Mouse (Mus musculus): ENCODE data around the gene Scaf1.

DNA sequence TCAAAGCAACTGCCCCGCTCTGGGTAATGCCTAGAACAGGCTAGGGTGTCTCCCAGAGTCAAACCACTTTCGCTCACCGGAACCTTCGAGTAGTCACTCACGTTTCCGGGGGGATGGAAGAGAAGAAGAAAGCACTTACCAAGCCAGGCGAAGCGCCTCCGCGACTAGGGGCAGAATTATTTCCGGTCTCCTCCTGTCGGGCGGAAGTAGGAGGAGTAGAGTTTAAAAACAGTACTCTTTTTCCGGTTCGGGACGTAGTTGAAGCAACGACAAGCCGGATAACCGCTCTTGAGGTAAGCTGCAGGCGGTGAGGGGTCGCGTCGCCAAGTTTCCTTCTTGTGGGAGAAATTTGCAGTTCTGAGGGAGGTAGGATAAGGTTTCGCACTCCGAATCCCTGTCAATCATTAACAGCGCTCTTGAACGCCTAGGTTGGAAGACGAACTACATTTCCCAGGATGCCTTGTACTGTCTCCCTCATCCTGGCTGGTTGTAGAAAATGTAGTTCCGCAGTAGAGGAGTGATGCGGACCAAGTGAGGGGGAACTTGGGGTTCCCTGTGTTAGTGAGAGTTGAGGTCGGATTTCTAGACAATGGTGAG is 46.2 kb upstream of the Scaf1 start, which contains the start of the genes Nosip and Prrg2:
- no peak; the same call in 1 of the 2 replicates for TF ChIP-seq CTCF (IDR thresholded peaks at IDR 0.05; ENCODE audit: borderline replicate concordance, extremely low read depth, insufficient read depth, insufficient read length)
- peak; percentile 8; the same call in 1 of the 2 replicates for TF ChIP-seq POLR2A (IDR thresholded peaks at IDR 0.05; ENCODE audit: borderline replicate concordance, extremely low read depth, insufficient read depth, insufficient read length, poor library complexity, severe bottlenecking)
